Mouse (Mus musculus) testis, adult 2 months (tissue): ENCODE data around the gene Cdc42se2.

Source experiments
- CTCF ChIP-seq: fragments of 200-500 bp; IDR thresholded peaks from 2 replicates; pipeline ENCODE4 v1.5.1; 2012; ENCODE audit warnings: low read depth, mild to moderate bottlenecking, inconsistent platforms, low read length, moderate library complexity; ENCODE audit not compliant: control insufficient read depth, insufficient read depth, insufficient replicate concordance
- POLR2A ChIP-seq: fragments of 200-500 bp; IDR thresholded peaks from 2 replicates; pipeline ENCODE4 v1.6.1; 2012; ENCODE audit warnings: low read depth, mild to moderate bottlenecking, inconsistent platforms, low read length, moderate library complexity; ENCODE audit not compliant: control insufficient read depth

GRCm38 (mm10) chr11:54728371-54728770 lies 59.1 kb downstream of the Cdc42se2 start:
- TF ChIP-seq POLR2A (no peak), CTCF (no peak)
